Comparison of ENCODE assay signal across 13 mouse cellular contexts in the genomic region with DNA sequence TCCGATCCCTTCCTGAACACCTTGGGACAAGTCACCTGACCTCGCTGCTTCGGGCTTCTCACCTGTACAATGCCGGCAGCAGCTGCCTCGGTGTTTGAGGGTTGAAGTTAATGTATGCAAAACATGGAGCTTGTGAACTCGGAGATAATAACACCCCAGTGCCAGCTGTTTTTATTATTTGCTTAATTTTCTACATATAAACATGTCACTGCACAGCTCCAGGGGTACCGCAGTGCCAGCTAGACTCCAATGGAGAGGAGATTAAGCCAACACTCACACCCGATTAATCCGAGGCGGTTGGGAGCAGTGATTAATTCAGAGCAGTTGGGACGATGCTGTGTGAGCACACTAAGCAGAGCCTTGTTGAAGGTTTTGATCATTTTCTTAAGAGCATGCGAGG.
"Had no signal": no experiment of that assay in that cellular context is flagged by ENCODE, and none has a peak within 500 bp of the region (broad histone marks: within the 10 kb centered on the region; RNA-seq: fewer than 3 reads in every experiment).

No protein-coding gene starts in this region.

- H3K36me3 ChIP-seq: limb, embryonic 12.5 days; liver, embryonic 13.5 days; lung, embryonic 15.5 days had no signal

- DNase-seq: kidney, adult 11 months; kidney, adult 9 months; kidney, postnatal 36 days; layer of hippocampus, adult 9-11 months; layer of hippocampus, postnatal 36 days; liver; liver, embryonic 13.5 days; liver, postnatal 0 days; thymus, postnatal 4 days had no signal

- H3K27ac ChIP-seq: kidney, postnatal 0 days; limb, embryonic 12.5 days; liver, embryonic 13.5 days; lung, embryonic 15.5 days; stomach, postnatal 0 days had no signal

- H3K4me1 ChIP-seq: liver, embryonic 13.5 days had no signal

- H3K4me2 ChIP-seq: limb, embryonic 12.5 days; liver, embryonic 13.5 days; lung, embryonic 15.5 days had no signal

- H3K9me3 ChIP-seq: limb, embryonic 12.5 days; liver, embryonic 13.5 days; lung, embryonic 15.5 days had no signal

- H3K9ac ChIP-seq: limb, embryonic 12.5 days; liver, embryonic 13.5 days; liver, postnatal 0 days; lung, embryonic 15.5 days had no signal

- ATAC-seq: liver, postnatal 0 days had no signal

- H3K4me3 ChIP-seq: limb, embryonic 12.5 days; liver, embryonic 13.5 days; lung, embryonic 15.5 days had no signal
